Mouse (Mus musculus): ENCODE data around the gene Prkacb. TPM values are rescaled to one million over a fixed set of nuclear protein-coding genes. Genes with fewer than 3 reads are reported as not detected.
"Not testable (repeated sequence)": the region's sequence is repeated elsewhere in the genome, so short reads cannot be mapped to it uniquely, and the experiment has no call there.

Gene Prkacb
- total and polyA plus RNA-seq, 2 experiments, result 11.4 to 35.1 TPM

DNA sequence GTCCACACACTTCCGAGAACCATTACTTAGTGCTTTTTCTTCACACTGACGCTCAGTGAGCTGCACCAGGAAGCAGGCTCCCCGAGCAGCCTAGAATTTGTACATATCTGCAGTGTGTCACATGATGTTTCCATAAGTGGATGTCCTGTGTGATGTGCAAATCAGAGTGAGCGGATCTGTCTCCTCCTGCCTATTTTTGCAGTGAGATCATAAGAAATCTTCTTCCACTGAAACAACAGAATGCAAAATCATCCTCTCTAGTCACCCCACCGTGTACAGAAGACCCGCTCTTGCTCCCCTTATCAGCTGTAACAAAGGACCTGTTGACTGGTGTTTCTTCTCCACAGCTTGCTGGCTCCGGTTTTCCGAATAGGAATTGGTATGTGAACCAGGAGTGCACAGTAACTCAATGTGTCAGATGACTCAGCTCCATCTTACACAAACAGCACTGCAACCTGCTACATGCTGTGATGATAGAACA lies 46.0 kb downstream of the Prkacb start:
- Histone ChIP-seq H3K27ac (replicated peaks; ENCODE audit: insufficient read depth, low read depth, low read length) (no peak overlapping the region), H3K36me3 (ENCODE audit: control insufficient read depth, insufficient read depth, low read length) (no peaks in the 10 kb centered on the region)

DNA sequence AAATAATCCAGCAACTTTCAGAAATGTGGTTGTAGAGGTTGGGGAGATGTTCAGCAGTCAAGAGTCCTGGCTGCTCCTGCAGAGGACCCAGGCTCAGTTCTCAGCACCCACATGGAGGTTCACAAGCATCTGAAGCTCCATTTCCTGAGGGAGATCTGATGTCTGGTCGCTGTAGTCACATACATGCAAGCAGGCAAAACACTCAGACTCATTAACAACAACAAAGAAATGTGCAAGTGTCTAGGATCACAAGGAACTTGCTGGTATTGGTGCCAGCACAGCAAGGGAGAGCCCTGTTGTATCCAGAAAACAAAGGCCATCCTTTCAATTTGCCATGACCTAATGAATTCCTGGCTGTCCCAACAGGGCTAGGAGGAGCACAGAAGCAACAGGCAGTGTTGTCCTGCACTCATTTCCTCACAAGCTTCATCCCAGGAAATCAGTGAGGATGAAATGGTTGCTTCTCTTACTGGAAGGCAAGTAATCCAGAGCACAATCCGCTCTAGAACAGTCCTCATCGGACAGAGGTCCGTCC lies 46.7 kb downstream of the Prkacb start:
- 86% methylated on average over 4 of the region's 4 CpGs for WGBS
- 0 out of 2 replicates have a peak, but pooled peaks cover 9% of the 10 kb centered on the region for H3K4me1 ChIP-seq (ENCODE audit: control insufficient read depth, insufficient read depth, low read length)

More for the DNA sequence above, 46.0 kb downstream of the Prkacb start:
- Histone ChIP-seq H3K4me1 (ENCODE audit: control insufficient read depth, insufficient read depth, low read length) (peaks cover 9% of the 10 kb centered on the region; the same call in 1 of the 2 replicates), H3K27me3 (ENCODE audit: control insufficient read depth, insufficient read depth, low read length) (no peaks in the 10 kb centered on the region), H3K79me2 (ENCODE audit: control insufficient read depth, insufficient read depth, low read length) (peaks cover 3% of the 10 kb centered on the region; the same call in 1 of the 2 replicates), H3K4me3 (ENCODE audit: insufficient read depth, low read depth, low read length) (no peak overlapping the region), H3K9ac (ENCODE audit: low read depth, low read length) (no peak overlapping the region)
- no peak for TF ChIP-seq POLR2A (IDR thresholded peaks at IDR 0.05; ENCODE audit: extremely low read depth, insufficient read depth, low read length)
- no peak for TF ChIP-seq CTCF (IDR thresholded peaks at IDR 0.05; ENCODE audit: low read depth, low read length)
- WGBS, result 78% methylated on average over 8 of the region's 8 CpGs
- no peak for DNase-seq (ENCODE audit: extremely low read depth, low read depth, low spot score)

DNA sequence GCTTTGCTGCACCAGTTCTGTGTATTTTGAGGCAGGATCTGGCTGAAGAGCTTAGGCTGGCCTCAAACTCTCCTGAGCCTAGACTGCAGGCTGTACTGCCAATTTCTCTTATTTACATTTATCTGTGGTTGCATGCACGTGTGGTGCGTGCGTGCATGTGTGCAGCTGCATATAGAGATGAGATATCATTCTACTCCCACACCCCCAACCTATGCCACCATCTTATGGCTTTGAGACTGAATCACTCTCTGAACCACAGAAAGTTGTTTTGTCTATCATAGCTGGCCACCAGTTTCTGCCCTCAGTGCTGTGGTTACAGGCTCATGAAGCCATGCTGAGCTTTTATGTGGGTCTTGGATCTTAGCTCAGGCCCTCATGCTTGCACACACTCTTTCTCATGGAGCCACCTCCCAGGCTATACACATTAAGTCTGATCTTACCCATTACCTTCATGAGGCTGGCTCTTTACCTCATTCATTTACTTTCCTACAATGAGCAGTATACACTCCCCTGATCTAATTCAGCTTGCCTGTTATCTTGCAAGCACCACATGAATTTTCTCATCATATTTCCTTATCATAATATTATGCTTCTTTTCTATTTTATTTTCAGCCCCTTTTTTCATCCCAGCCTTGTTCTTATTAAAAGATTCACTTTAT lies 47.8 kb downstream of the Prkacb start:
- H3K4me1 ChIP-seq (ENCODE audit: control insufficient read depth, insufficient read depth, low read length), result 0 out of 2 replicates have a peak, but pooled peaks cover 3% of the 10 kb centered on the region
- TF ChIP-seq CTCF (IDR thresholded peaks at IDR 0.05; ENCODE audit: low read depth, low read length) (no peak), POLR2A (IDR thresholded peaks at IDR 0.05; ENCODE audit: extremely low read depth, insufficient read depth, low read length) (no peak)
- no peaks in the 10 kb centered on the region for H3K27me3 ChIP-seq (ENCODE audit: control insufficient read depth, insufficient read depth, low read length)
- no peaks in the 10 kb centered on the region for H3K36me3 ChIP-seq (ENCODE audit: control insufficient read depth, insufficient read depth, low read length)
- DNase-seq (ENCODE audit: extremely low read depth, low read depth, low spot score), result no peak
- H3K27ac ChIP-seq (replicated peaks; ENCODE audit: insufficient read depth, low read depth, low read length), result no peak overlapping the region
- no peak overlapping the region for H3K9ac ChIP-seq (ENCODE audit: low read depth, low read length)
- WGBS, result 90% methylated on average over 3 of the region's 3 CpGs
- no peak overlapping the region for H3K4me3 ChIP-seq (ENCODE audit: insufficient read depth, low read depth, low read length)
- H3K79me2 ChIP-seq (ENCODE audit: control insufficient read depth, insufficient read depth, low read length), result peaks cover 6% of the 10 kb centered on the region; the same call in 1 of the 2 replicates

More for the DNA sequence above, 46.7 kb downstream of the Prkacb start:
- Histone ChIP-seq H3K27ac (replicated peaks; ENCODE audit: insufficient read depth, low read depth, low read length) (no peak overlapping the region), H3K27me3 (ENCODE audit: control insufficient read depth, insufficient read depth, low read length) (no peaks in the 10 kb centered on the region), H3K79me2 (ENCODE audit: control insufficient read depth, insufficient read depth, low read length) (peaks cover 6% of the 10 kb centered on the region; the same call in 1 of the 2 replicates), H3K9ac (ENCODE audit: low read depth, low read length) (no peak overlapping the region), H3K36me3 (ENCODE audit: control insufficient read depth, insufficient read depth, low read length) (no peaks in the 10 kb centered on the region), H3K4me3 (ENCODE audit: insufficient read depth, low read depth, low read length) (no peak overlapping the region)
- TF ChIP-seq POLR2A (IDR thresholded peaks at IDR 0.05; ENCODE audit: extremely low read depth, insufficient read depth, low read length), result no peak
- TF ChIP-seq CTCF (IDR thresholded peaks at IDR 0.05; ENCODE audit: low read depth, low read length), result no peak
- DNase-seq (ENCODE audit: extremely low read depth, low read depth, low spot score), result no peak

DNA sequence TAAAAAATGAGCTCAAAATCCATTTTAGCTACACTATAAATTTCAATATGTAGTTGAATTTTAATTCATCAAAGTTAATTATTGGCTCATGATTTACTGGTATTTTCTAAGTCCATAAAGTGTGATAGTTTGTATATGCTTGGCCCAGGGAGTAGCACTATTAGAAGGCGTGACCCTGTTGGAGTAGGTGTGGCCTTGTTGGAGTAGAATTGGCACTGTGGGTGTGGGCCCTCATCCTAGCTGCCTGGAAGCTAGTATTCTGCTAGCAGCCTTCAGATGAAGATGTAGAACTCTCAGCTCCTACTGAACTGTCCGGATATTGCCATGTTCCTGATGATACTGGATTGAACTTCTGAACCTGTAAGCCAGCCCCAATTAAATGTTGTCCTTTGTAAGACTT lies 49.7 kb downstream of the Prkacb start:
- H3K4me1 ChIP-seq (ENCODE audit: control insufficient read depth, insufficient read depth, low read length); H3K27me3 ChIP-seq (ENCODE audit: control insufficient read depth, insufficient read depth, low read length); H3K4me3 ChIP-seq (ENCODE audit: insufficient read depth, low read depth, low read length); H3K9ac ChIP-seq (ENCODE audit: low read depth, low read length); DNase-seq (ENCODE audit: extremely low read depth, low read depth, low spot score); H3K36me3 ChIP-seq (ENCODE audit: control insufficient read depth, insufficient read depth, low read length); H3K79me2 ChIP-seq (ENCODE audit: control insufficient read depth, insufficient read depth, low read length); H3K27ac ChIP-seq (replicated peaks; ENCODE audit: insufficient read depth, low read depth, low read length): not testable (repeated sequence)
- 89% methylated on average over 2 of the region's 2 CpGs for WGBS

DNA sequence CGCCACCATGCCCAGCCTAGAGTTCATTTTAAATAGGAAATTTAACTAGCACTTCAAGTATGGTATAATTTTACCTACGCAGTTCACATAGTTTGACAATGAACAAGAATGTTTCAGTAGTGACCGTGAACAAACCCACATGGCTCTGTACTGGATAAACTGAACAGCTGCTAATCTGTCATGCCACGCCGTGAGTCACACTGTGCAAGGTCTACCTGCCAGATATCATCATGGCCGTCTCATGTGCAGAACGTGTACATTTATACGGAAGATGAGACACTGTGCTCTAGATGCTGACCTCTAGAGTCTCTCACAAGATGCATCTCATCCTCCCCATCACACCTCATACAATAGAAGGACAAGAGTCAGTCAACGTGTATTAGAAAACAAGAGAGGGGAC lies 51.5 kb downstream of the Prkacb start:
- Histone ChIP-seq H3K27ac (replicated peaks; ENCODE audit: insufficient read depth, low read depth, low read length) (no peak overlapping the region), H3K79me2 (ENCODE audit: control insufficient read depth, insufficient read depth, low read length) (peaks cover 6% of the 10 kb centered on the region; the same call in 1 of the 2 replicates), H3K4me1 (ENCODE audit: control insufficient read depth, insufficient read depth, low read length) (no peaks in the 10 kb centered on the region), H3K9ac (ENCODE audit: low read depth, low read length) (no peak overlapping the region), H3K36me3 (ENCODE audit: control insufficient read depth, insufficient read depth, low read length) (peaks cover 2% of the 10 kb centered on the region), H3K4me3 (ENCODE audit: insufficient read depth, low read depth, low read length) (no peak overlapping the region), H3K27me3 (ENCODE audit: control insufficient read depth, insufficient read depth, low read length) (no peaks in the 10 kb centered on the region)
- no peak for DNase-seq (ENCODE audit: extremely low read depth, low read depth, low spot score)
- TF ChIP-seq CTCF (IDR thresholded peaks at IDR 0.05; ENCODE audit: low read depth, low read length) (no peak), POLR2A (IDR thresholded peaks at IDR 0.05; ENCODE audit: extremely low read depth, insufficient read depth, low read length) (no peak)
- 98% methylated on average over 9 of the region's 9 CpGs for WGBS

All from liver, adult 2 months (tissue).